Mouse (Mus musculus) ZHBTc4 (cell line): ENCODE data around the gene Perp.

ENCODE experiments used
- DNase-seq: peaks from one replicate; pipeline ENCODE4 v3.0.0-alpha.2; 2011; ENCODE audit warnings: low read depth, low spot score

Gene Perp

DNA sequence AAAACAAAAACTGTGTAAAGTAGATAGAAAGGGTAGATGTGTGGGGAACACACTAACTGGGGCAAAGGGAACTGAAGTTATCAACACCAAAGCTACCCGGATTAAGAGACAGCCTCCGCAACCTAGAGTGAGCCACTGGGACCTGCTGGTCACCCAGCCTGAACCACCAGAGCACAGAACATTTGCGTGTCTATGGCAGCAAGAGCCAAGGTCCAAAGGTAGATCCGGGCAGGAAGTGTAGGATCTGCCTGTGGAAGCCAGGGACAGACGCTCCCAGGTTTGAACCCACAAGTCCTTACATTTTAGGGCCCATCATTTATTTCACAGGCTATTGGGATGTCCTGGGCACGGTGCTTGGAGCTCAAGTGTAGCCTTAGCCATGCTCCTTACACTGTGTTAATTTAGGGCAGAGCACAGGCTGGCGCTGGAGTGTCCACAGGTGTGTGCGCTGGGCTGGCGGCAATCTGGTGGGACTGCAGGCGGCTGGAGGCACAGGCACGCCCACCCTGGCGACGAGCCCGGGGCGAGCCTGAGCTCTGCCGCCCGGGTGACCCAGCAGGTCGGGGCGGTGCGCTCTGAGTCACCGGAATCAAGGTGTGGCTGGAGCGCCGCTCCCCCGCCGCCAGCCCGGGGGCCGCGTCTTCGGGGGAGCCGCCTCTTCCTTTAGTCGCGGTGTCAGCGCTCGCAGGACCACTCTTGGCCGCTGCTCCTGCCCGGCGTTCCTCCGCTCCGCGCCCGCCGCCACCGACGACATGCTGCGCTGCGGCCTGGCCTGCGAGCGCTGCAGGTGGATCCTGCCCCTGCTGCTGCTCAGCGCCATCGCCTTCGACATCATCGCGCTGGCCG, at the start of gene Perp:
Perp (plus strand) TSS at position 580 of the 846 bp plus-strand sequence.
- DNase-seq: peak; percentile 86

GRCm38 (mm10) chr10:18811751-18812150, 33.1 kb upstream of the Perp start:
- DNase-seq: no peak

- DNase-seq: no peak
Measured at GRCm38 (mm10) chr10:18816560-18816959, 28.3 kb upstream of the Perp start.

DNA sequence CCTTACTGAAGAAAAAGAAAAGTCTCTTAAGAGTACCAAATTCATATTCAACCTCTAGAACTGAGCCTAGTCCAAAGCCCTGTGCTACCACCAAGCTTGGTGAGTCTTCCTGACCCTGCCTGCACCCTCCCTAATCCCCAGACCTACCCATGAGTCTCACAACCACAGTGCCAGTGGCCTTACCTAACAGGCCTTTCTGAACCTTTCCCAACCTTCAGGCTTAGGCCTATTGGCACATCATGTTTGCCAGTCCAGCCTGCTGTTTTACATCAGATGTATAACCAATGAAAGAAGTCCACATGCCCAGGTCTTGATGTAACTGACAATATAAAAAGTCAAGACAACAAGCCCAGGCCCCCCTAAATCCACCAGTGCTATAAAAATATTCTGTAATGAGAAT, 19.7 kb upstream of the Perp start:
- no peak for DNase-seq

DNA sequence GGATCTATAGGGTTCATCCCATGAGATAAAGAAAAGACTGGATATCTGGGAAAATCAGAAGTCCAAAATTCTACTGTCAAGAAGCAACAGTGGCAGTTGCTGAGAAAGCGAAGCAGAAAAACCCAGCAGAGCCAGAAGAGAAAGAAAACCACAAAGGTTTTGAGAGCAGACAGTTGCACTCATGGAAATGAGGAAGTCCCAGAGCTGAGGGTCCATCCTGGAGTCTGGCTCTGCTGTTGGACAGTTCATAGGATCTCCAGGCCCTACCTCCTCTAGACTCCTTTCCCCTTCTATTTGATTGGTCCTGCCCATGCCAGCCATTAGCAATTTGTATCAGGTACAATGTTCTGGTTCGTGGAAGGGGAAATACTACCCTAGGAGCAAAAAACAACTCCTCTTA, 18.7 kb upstream of the Perp start:
- DNase-seq: no peak

GRCm38 (mm10) chr10:18827936-18828335, 16.9 kb upstream of the Perp start:
- DNase-seq: peak; percentile 27

DNA sequence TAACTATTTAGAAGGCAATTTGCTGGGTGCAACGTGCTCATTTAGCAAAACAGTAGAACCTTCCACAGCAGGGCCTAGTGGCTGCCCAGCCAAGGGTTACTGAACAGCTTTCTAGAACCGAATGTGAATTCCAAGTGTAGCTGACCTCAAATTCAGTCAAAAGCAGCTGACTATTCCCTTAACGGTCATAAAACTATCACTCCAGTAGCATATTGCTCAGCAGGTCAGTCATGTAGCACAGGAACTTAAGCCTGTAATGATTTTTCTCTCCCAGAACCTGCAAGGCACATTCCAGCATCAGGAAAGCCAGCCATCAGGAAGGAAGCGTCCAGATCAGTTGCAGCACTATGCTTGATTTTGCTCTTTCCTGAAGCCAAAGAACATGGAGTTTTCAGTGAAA, 14.5 kb upstream of the Perp start:
- no peak for DNase-seq

- DNase-seq: no peak
Measured at GRCm38 (mm10) chr10:18831823-18832222, 13.0 kb upstream of the Perp start.

DNA sequence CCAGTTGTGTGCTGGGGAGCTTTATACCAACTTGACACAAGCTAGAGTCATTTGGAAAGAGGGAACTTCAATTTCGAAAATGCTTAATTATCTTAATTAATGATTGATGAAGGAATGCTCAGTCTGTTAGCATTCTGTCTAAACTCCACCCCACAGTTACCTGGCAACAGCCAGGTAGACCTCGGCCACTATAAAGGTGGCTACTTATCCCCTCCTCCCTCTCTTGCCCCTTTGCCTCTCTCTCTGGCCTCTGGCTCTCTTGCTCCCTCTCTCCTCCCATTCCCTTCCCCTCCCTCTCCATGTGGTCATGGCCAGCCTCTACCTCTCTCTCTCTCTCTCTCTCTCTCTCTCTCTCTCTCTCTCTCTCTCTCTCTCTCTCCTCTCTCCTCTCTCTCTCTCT, 10.4 kb upstream of the Perp start:
- no peak for DNase-seq

- DNase-seq: peak; percentile 46
Measured at GRCm38 (mm10) chr10:18835684-18836479, 8.9 kb upstream of the Perp start.

DNA sequence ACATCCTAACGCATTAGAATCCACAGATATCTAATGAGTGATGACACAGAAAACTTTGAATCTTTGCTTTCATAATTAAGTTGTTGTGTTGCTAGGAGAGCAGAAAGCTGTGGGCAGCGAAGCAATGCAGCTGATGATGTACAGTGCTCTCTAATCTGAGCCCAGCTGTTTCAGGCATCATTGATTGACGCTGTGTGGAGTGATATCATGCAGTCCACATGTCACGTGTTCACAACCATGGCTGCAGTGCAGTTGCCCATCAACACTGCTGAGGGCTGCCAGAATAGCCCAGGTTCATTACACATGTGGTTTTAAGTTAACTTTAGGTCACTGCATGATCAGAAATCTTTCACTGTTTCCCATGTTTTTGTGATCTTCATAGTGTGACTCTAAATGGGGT, 5.3 kb upstream of the Perp start:
- DNase-seq: no peak

- no peak for DNase-seq
Measured at GRCm38 (mm10) chr10:18840736-18841135, 4.1 kb upstream of the Perp start.

DNA sequence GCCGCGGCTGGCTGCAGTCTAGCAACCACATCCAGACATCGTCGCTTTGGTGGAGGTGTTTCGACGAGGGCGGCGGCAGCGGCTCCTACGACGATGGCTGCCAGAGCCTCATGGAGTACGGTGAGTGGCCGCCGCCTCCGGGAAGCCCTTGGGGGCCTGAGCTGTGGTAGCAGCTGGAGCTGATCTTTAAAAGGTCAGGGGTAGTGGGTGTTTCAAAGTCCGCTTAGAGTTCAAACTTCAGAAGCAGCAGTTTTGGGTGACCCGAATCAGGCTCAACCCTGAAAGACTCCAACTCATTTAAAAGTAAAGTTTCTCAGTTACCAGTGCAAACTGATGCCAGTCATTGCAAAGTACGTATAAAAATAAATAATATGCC, 455 bp downstream of the Perp start:
- no peak for DNase-seq

- no peak for DNase-seq
Measured at GRCm38 (mm10) chr10:18845711-18846110, 891 bp downstream of the Perp start.

GRCm38 (mm10) chr10:18846474-18847264, 1.8 kb downstream of the Perp start:
- no peak for DNase-seq

GRCm38 (mm10) chr10:18850177-18850576, 5.4 kb downstream of the Perp start:
- DNase-seq: no peak

DNA sequence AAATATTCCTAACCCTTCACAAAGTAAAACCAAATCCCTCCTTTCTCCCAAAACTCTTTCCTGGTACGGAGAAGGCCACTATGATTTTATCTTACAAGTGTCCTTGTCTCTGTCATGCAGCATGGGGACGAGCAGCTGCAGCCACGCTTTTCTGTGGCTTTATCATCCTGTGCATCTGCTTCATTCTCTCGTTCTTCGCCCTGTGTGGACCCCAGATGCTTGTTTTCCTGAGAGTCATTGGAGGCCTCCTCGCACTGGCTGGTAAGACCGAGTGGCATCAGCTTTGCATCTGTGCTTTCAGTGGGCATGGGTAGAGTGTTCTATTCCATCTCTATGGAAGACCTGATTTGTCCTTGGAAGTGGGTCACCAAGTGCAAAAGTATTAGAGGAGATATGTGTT, 8.6 kb downstream of the Perp start:
- DNase-seq: no peak

GRCm38 (mm10) chr10:18857244-18857643, 12.4 kb downstream of the Perp start:
- no peak for DNase-seq

DNA sequence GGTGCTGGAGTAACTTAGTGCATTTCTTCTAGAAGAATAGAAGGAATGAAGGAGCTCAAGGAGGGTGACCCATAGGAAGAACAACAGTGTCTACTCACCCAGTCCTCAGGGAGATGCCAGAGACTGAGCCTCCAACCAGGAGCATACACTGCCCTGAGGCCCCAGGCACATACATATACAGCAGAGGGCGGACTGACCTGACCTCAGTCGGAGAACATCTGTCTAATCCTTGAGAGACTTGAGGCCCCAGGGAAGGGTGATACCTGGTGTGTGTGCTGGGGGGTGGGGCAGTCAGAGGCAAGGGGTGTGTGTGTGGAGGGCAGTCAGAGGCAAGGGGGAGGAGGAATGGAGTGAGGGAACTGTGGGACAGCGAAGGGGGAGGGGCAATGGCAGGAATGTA, 14.8 kb downstream of the Perp start:
- peak; percentile 21 for DNase-seq

DNA sequence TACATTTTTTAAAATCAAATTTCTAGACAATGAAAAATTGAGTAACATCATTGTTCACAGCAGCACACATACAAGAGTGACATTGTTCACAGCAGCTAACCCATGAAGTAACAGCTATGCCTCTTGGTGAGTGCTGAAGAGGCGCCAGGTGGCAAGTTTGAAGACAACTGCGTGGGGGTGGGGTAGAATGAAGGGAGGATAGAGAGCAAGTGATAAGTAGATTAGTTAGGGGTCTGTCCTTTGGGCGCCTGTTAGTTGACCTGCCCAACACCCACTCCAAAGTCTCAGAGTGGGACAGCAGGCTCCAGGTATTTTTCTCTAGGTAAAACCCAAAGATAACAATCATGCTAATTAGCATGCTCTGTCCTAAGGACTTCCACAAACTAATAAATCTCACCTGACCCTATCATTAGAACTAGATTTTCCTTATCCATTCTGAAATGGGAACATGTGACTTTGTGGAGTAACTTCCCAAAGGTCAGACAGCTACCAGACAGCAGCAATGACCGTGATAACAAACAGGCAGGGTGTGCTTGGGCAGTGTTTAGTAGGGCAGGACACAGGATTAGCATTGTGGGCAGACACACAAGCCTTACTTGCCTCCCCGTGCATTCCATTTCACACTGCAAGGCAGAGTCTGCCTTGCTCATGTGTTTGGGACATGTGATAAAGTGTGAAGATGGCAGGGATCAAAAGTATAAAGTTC, 15.5 kb downstream of the Perp start:
- DNase-seq: no peak

GRCm38 (mm10) chr10:18860831-18861230, 16.0 kb downstream of the Perp start:
- no peak for DNase-seq
